Mouse (Mus musculus): ENCODE data around the gene Kirrel2. TPM values are rescaled to one million over a fixed set of nuclear protein-coding genes. Genes with fewer than 3 reads are reported as not detected.

The Kirrel2 gene
- polyA plus RNA-seq (2015; fragmentation: Illumina TruSeq; extraction: RNeasy Lipid Tissue Mini Kit (QIAGEN cat#74804); ENCODE audit: insufficient read depth, low read depth, low replicate concordance), result 2.1 TPM

GRCm38 (mm10) chr7:30457629-30458330 lies at the start of gene Kirrel2, which contains the start of gene Nphs1:
Gene Kirrel2, minus strand, starts transcription at chr7:30457690.
Gene Nphs1, plus strand, starts transcription at chr7:30458315.

GRCm38 (mm10) chr7:30493401-30493931 lies 36.0 kb upstream of the Kirrel2 start, which contains the start of gene Prodh2:
Gene Prodh2, plus strand, starts transcription at chr7:30493622.

GRCm38 (mm10) chr7:30444971-30445751 lies 12.3 kb downstream of the Kirrel2 start, which contains the start of gene Aplp1:
Gene Aplp1, minus strand, starts transcription at chr7:30445535.

GRCm38 (mm10) chr7:30421175-30421889 lies 36.2 kb downstream of the Kirrel2 start, which contains the start of gene Nfkbid:
Gene Nfkbid, plus strand, starts transcription at chr7:30421732.

GRCm38 (mm10) chr7:30419561-30420499 lies 37.7 kb downstream of the Kirrel2 start, which contains the start of gene Hcst:
Gene Hcst, minus strand, starts transcription at chr7:30419854.

GRCm38 (mm10) chr7:30413596-30413995 lies 43.9 kb downstream of the Kirrel2 start, which contains the start of gene Tyrobp:
Gene Tyrobp, plus strand, starts transcription at chr7:30413760.

Other genes with a start within 250 kb of the Kirrel2 start
- gene Polr2i, start 225.7 kb downstream of the Kirrel2 start, polyA plus RNA-seq (2015; fragmentation: Illumina TruSeq; extraction: RNeasy Lipid Tissue Mini Kit (QIAGEN cat#74804); ENCODE audit: insufficient read depth, low read depth, low replicate concordance), result 17.6 TPM
- gene Tbcb, start 225.4 kb downstream of the Kirrel2 start, polyA plus RNA-seq (2015; fragmentation: Illumina TruSeq; extraction: RNeasy Lipid Tissue Mini Kit (QIAGEN cat#74804); ENCODE audit: insufficient read depth, low read depth, low replicate concordance), result 22.9 TPM
- gene Ovol3, start 222.0 kb downstream of the Kirrel2 start, polyA plus RNA-seq (2015; fragmentation: Illumina TruSeq; extraction: RNeasy Lipid Tissue Mini Kit (QIAGEN cat#74804); ENCODE audit: insufficient read depth, low read depth, low replicate concordance), result not detected
- gene Thap8, start 177.6 kb downstream of the Kirrel2 start, polyA plus RNA-seq (2015; fragmentation: Illumina TruSeq; extraction: RNeasy Lipid Tissue Mini Kit (QIAGEN cat#74804); ENCODE audit: insufficient read depth, low read depth, low replicate concordance), result not detected
- gene Wdr62, start 177.3 kb downstream of the Kirrel2 start, polyA plus RNA-seq (2015; fragmentation: Illumina TruSeq; extraction: RNeasy Lipid Tissue Mini Kit (QIAGEN cat#74804); ENCODE audit: insufficient read depth, low read depth, low replicate concordance), result 1.3 TPM
- 6.7 TPM for gene Clip3, start 166.0 kb downstream of the Kirrel2 start, polyA plus RNA-seq (2015; fragmentation: Illumina TruSeq; extraction: RNeasy Lipid Tissue Mini Kit (QIAGEN cat#74804); ENCODE audit: insufficient read depth, low read depth, low replicate concordance)
- 10.9 TPM for gene Alkbh6, start 149.0 kb downstream of the Kirrel2 start, polyA plus RNA-seq (2015; fragmentation: Illumina TruSeq; extraction: RNeasy Lipid Tissue Mini Kit (QIAGEN cat#74804); ENCODE audit: insufficient read depth, low read depth, low replicate concordance)
- gene Syne4, start 142.9 kb downstream of the Kirrel2 start, polyA plus RNA-seq (2015; fragmentation: Illumina TruSeq; extraction: RNeasy Lipid Tissue Mini Kit (QIAGEN cat#74804); ENCODE audit: insufficient read depth, low read depth, low replicate concordance), result 122 TPM
- not detected for gene E130208F15Rik, start 135.9 kb downstream of the Kirrel2 start, polyA plus RNA-seq (2015; fragmentation: Illumina TruSeq; extraction: RNeasy Lipid Tissue Mini Kit (QIAGEN cat#74804); ENCODE audit: insufficient read depth, low read depth, low replicate concordance)
- gene Sdhaf1, start 133.8 kb downstream of the Kirrel2 start, polyA plus RNA-seq (2015; fragmentation: Illumina TruSeq; extraction: RNeasy Lipid Tissue Mini Kit (QIAGEN cat#74804); ENCODE audit: insufficient read depth, low read depth, low replicate concordance), result 3.9 TPM
- 2.2 TPM for gene Lrfn3, start 94.9 kb downstream of the Kirrel2 start, polyA plus RNA-seq (2015; fragmentation: Illumina TruSeq; extraction: RNeasy Lipid Tissue Mini Kit (QIAGEN cat#74804); ENCODE audit: insufficient read depth, low read depth, low replicate concordance)
- gene Tyrobp, start 43.9 kb downstream of the Kirrel2 start, polyA plus RNA-seq (2015; fragmentation: Illumina TruSeq; extraction: RNeasy Lipid Tissue Mini Kit (QIAGEN cat#74804); ENCODE audit: insufficient read depth, low read depth, low replicate concordance), result 19.8 TPM
- gene Hcst, start 37.8 kb downstream of the Kirrel2 start, polyA plus RNA-seq (2015; fragmentation: Illumina TruSeq; extraction: RNeasy Lipid Tissue Mini Kit (QIAGEN cat#74804); ENCODE audit: insufficient read depth, low read depth, low replicate concordance), result not detected
- 0.81 TPM for gene Nfkbid, start 36.0 kb downstream of the Kirrel2 start, polyA plus RNA-seq (2015; fragmentation: Illumina TruSeq; extraction: RNeasy Lipid Tissue Mini Kit (QIAGEN cat#74804); ENCODE audit: insufficient read depth, low read depth, low replicate concordance)
- gene Aplp1, start 12.2 kb downstream of the Kirrel2 start, polyA plus RNA-seq (2015; fragmentation: Illumina TruSeq; extraction: RNeasy Lipid Tissue Mini Kit (QIAGEN cat#74804); ENCODE audit: insufficient read depth, low read depth, low replicate concordance), result 34.1 TPM
- gene Nphs1, start 625 bp upstream of the Kirrel2 start, polyA plus RNA-seq (2015; fragmentation: Illumina TruSeq; extraction: RNeasy Lipid Tissue Mini Kit (QIAGEN cat#74804); ENCODE audit: insufficient read depth, low read depth, low replicate concordance), result 42.1 TPM
- not detected for gene Prodh2, start 35.9 kb upstream of the Kirrel2 start, polyA plus RNA-seq (2015; fragmentation: Illumina TruSeq; extraction: RNeasy Lipid Tissue Mini Kit (QIAGEN cat#74804); ENCODE audit: insufficient read depth, low read depth, low replicate concordance)
- 2.0 TPM for gene Arhgap33, start 77.4 kb upstream of the Kirrel2 start, polyA plus RNA-seq (2015; fragmentation: Illumina TruSeq; extraction: RNeasy Lipid Tissue Mini Kit (QIAGEN cat#74804); ENCODE audit: insufficient read depth, low read depth, low replicate concordance)
- gene Hspb6, start 94.5 kb upstream of the Kirrel2 start, polyA plus RNA-seq (2015; fragmentation: Illumina TruSeq; extraction: RNeasy Lipid Tissue Mini Kit (QIAGEN cat#74804); ENCODE audit: insufficient read depth, low read depth, low replicate concordance), result 4.7 TPM
- 3.7 TPM for gene Proser3, start 94.6 kb upstream of the Kirrel2 start, polyA plus RNA-seq (2015; fragmentation: Illumina TruSeq; extraction: RNeasy Lipid Tissue Mini Kit (QIAGEN cat#74804); ENCODE audit: insufficient read depth, low read depth, low replicate concordance)
- 63.0 TPM for gene Lin37, start 102.1 kb upstream of the Kirrel2 start, polyA plus RNA-seq (2015; fragmentation: Illumina TruSeq; extraction: RNeasy Lipid Tissue Mini Kit (QIAGEN cat#74804); ENCODE audit: insufficient read depth, low read depth, low replicate concordance)
- 5.9 TPM for gene U2af1l4, start 105.6 kb upstream of the Kirrel2 start, polyA plus RNA-seq (2015; fragmentation: Illumina TruSeq; extraction: RNeasy Lipid Tissue Mini Kit (QIAGEN cat#74804); ENCODE audit: insufficient read depth, low read depth, low replicate concordance)
- 6.8 TPM for gene Gm49396, start 105.7 kb upstream of the Kirrel2 start, polyA plus RNA-seq (2015; fragmentation: Illumina TruSeq; extraction: RNeasy Lipid Tissue Mini Kit (QIAGEN cat#74804); ENCODE audit: insufficient read depth, low read depth, low replicate concordance)
- 57.9 TPM for gene Psenen, start 105.9 kb upstream of the Kirrel2 start, polyA plus RNA-seq (2015; fragmentation: Illumina TruSeq; extraction: RNeasy Lipid Tissue Mini Kit (QIAGEN cat#74804); ENCODE audit: insufficient read depth, low read depth, low replicate concordance)
- gene Igflr1, start 107.7 kb upstream of the Kirrel2 start, polyA plus RNA-seq (2015; fragmentation: Illumina TruSeq; extraction: RNeasy Lipid Tissue Mini Kit (QIAGEN cat#74804); ENCODE audit: insufficient read depth, low read depth, low replicate concordance), result 8.7 TPM
- 13.3 TPM for gene Kmt2b, start 131.0 kb upstream of the Kirrel2 start, polyA plus RNA-seq (2015; fragmentation: Illumina TruSeq; extraction: RNeasy Lipid Tissue Mini Kit (QIAGEN cat#74804); ENCODE audit: insufficient read depth, low read depth, low replicate concordance)
- not detected for gene Zbtb32, start 141.2 kb upstream of the Kirrel2 start, polyA plus RNA-seq (2015; fragmentation: Illumina TruSeq; extraction: RNeasy Lipid Tissue Mini Kit (QIAGEN cat#74804); ENCODE audit: insufficient read depth, low read depth, low replicate concordance)
- gene Upk1a, start 155.2 kb upstream of the Kirrel2 start, polyA plus RNA-seq (2015; fragmentation: Illumina TruSeq; extraction: RNeasy Lipid Tissue Mini Kit (QIAGEN cat#74804); ENCODE audit: insufficient read depth, low read depth, low replicate concordance), result not detected
- 125 TPM for gene Cox6b1, start 168.5 kb upstream of the Kirrel2 start, polyA plus RNA-seq (2015; fragmentation: Illumina TruSeq; extraction: RNeasy Lipid Tissue Mini Kit (QIAGEN cat#74804); ENCODE audit: insufficient read depth, low read depth, low replicate concordance)
- gene Etv2, start 178.2 kb upstream of the Kirrel2 start, polyA plus RNA-seq (2015; fragmentation: Illumina TruSeq; extraction: RNeasy Lipid Tissue Mini Kit (QIAGEN cat#74804); ENCODE audit: insufficient read depth, low read depth, low replicate concordance), result not detected
- gene Rbm42, start 192.6 kb upstream of the Kirrel2 start, polyA plus RNA-seq (2015; fragmentation: Illumina TruSeq; extraction: RNeasy Lipid Tissue Mini Kit (QIAGEN cat#74804); ENCODE audit: insufficient read depth, low read depth, low replicate concordance), result 13.4 TPM
- 5.9 TPM for gene Haus5, start 207.3 kb upstream of the Kirrel2 start, polyA plus RNA-seq (2015; fragmentation: Illumina TruSeq; extraction: RNeasy Lipid Tissue Mini Kit (QIAGEN cat#74804); ENCODE audit: insufficient read depth, low read depth, low replicate concordance)
- not detected for gene Pmis2, start 213.9 kb upstream of the Kirrel2 start, polyA plus RNA-seq (2015; fragmentation: Illumina TruSeq; extraction: RNeasy Lipid Tissue Mini Kit (QIAGEN cat#74804); ENCODE audit: insufficient read depth, low read depth, low replicate concordance)
- not detected for gene 2200002J24Rik, start 241.2 kb upstream of the Kirrel2 start, polyA plus RNA-seq (2015; fragmentation: Illumina TruSeq; extraction: RNeasy Lipid Tissue Mini Kit (QIAGEN cat#74804); ENCODE audit: insufficient read depth, low read depth, low replicate concordance)